Mouse (Mus musculus): ENCODE measurements around the gene Ccdc174. TPM values are rescaled to one million over a fixed set of nuclear protein-coding genes. Genes with fewer than 3 reads are reported as not detected.
"Not testable (repeated sequence)": the region's sequence is repeated elsewhere in the genome, so short reads cannot be mapped to it uniquely, and the experiment has no call there.

The Ccdc174 gene
- polyA plus RNA-seq (2012; rRNA removed), result 13.1 and 14.2 TPM in 2 replicates

- peak; percentile 70 for DNase-seq (ENCODE audit: low spot score)
Observed at GRCm38 (mm10) chr6:91877885-91878651, at the start of gene Ccdc174. TSS of gene Ccdc174 (plus strand) at chr6:91878053.

- no peak for DNase-seq (ENCODE audit: low spot score)
Observed at GRCm38 (mm10) chr6:91832863-91833440, 44.9 kb upstream of the Ccdc174 start.

- DNase-seq (ENCODE audit: low spot score), result peak; percentile 35
Observed at GRCm38 (mm10) chr6:91839010-91839871, 38.6 kb upstream of the Ccdc174 start.

- no peak for DNase-seq (ENCODE audit: low spot score)
Observed at GRCm38 (mm10) chr6:91842897-91843627, 34.8 kb upstream of the Ccdc174 start.

GRCm38 (mm10) chr6:91843628-91844153 lies 34.2 kb upstream of the Ccdc174 start:
- no peak for DNase-seq (ENCODE audit: low spot score)

- no peak for DNase-seq (ENCODE audit: low spot score)
Observed at GRCm38 (mm10) chr6:91852550-91852949, 25.3 kb upstream of the Ccdc174 start.

- no peak for DNase-seq (ENCODE audit: low spot score)
Observed at GRCm38 (mm10) chr6:91858339-91858738, 19.5 kb upstream of the Ccdc174 start.

GRCm38 (mm10) chr6:91862848-91863247 lies 15.0 kb upstream of the Ccdc174 start:
- DNase-seq (ENCODE audit: low spot score), result no peak

GRCm38 (mm10) chr6:91864595-91864994 lies 13.3 kb upstream of the Ccdc174 start:
- no peak for DNase-seq (ENCODE audit: low spot score)

GRCm38 (mm10) chr6:91865601-91866000 lies 12.3 kb upstream of the Ccdc174 start:
- DNase-seq (ENCODE audit: low spot score), result no peak

- no peak for DNase-seq (ENCODE audit: low spot score)
Observed at GRCm38 (mm10) chr6:91868091-91868490, 9.8 kb upstream of the Ccdc174 start.

- no peak for DNase-seq (ENCODE audit: low spot score)
Observed at GRCm38 (mm10) chr6:91872781-91873180, 5.1 kb upstream of the Ccdc174 start.

- no peak for DNase-seq (ENCODE audit: low spot score)
Observed at GRCm38 (mm10) chr6:91883859-91884258, 6.0 kb downstream of the Ccdc174 start.

- no peak for DNase-seq (ENCODE audit: low spot score)
Observed at GRCm38 (mm10) chr6:91889255-91889906, 11.5 kb downstream of the Ccdc174 start.

GRCm38 (mm10) chr6:91890615-91891014 lies 12.8 kb downstream of the Ccdc174 start:
- DNase-seq (ENCODE audit: low spot score), result no peak

- no peak for DNase-seq (ENCODE audit: low spot score)
Observed at GRCm38 (mm10) chr6:91891776-91892175, 13.9 kb downstream of the Ccdc174 start.

- DNase-seq (ENCODE audit: low spot score), result no peak
Observed at GRCm38 (mm10) chr6:91896783-91897182, 18.9 kb downstream of the Ccdc174 start.

- peak; percentile 30 for DNase-seq (ENCODE audit: low spot score)
Observed at GRCm38 (mm10) chr6:91901505-91901904, 23.7 kb downstream of the Ccdc174 start.

- not testable (repeated sequence) for DNase-seq (ENCODE audit: low spot score)
Observed at GRCm38 (mm10) chr6:91902509-91902908, 24.7 kb downstream of the Ccdc174 start, which contains the start of gene 4930590J08Rik. TSS of gene 4930590J08Rik (plus strand) at chr6:91902809.

GRCm38 (mm10) chr6:91914011-91914410 lies 36.2 kb downstream of the Ccdc174 start:
- no peak for DNase-seq (ENCODE audit: low spot score)

GRCm38 (mm10) chr6:91917286-91917685 lies 39.4 kb downstream of the Ccdc174 start:
- DNase-seq (ENCODE audit: low spot score), result no peak
